In the genomic region with DNA sequence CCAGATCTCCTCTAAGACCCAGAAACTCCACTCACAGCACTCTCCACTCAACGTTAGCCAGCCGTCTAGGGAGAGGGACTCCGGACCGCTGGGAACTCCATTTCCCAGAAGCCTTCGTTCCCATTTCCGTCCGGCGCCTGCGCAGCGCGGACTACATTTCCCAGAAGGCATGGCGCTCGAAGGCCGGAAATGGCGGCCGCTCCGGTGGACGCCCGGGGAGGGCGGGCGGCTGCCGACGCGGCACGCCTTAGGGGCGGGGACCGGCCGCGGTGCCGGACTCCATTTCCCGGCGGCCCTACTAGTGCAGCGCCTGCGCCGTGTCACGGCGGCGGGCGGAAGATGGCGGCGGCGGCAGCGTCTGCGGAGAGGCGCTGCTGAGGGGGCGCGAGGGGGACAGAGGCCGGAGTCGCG, we compare ENCODE assay signal across 1 mouse cellular context.
TF ChIP-seq lines count a peak whose summit lies in the region.

Sympk (plus strand) TSS at position 282 of the 411 bp plus-strand sequence.

TF ChIP-seq in MEL, 35 proteins besides CTCF, POLR2A, EP300 and RAD21 (continued from another document):
- TF ChIP-seq SIN3A (IDR thresholded peaks at IDR 0.05; ENCODE audit: low read length), result peak; percentile 71
- peak; percentile 66 for TF ChIP-seq NELFE (IDR thresholded peaks at IDR 0.05; ENCODE audit: low read depth, low read length)
